ENCODE assay signal across 8 mouse cellular contexts in genomic region chr2:164389020-164389419, GRCm38 (mm10). TPM values are rescaled to one million over a fixed set of nuclear protein-coding genes. Genes with fewer than 3 reads are reported as not detected.
DNase-seq lines count a peak whose midpoint lies in the region; ATAC-seq and TF ChIP-seq lines count a peak whose summit lies in the region.

Slpi (minus strand) TSS chr2:164389095.

- H3K4me1 ChIP-seq in heart, embryonic 16.5 days (ENCODE audit: control insufficient read depth, insufficient read depth, low read length), result 0 out of 2 replicates have a peak, but pooled peaks cover 2% of the 10 kb centered on the region
- H3K4me1 ChIP-seq in limb, embryonic 13.5 days, result peaks cover 37% of the 10 kb centered on the region
- peaks cover 8% of the 10 kb centered on the region; the same call in 1 of the 2 replicates for H3K4me1 ChIP-seq in neural tube, embryonic 14.5 days (ENCODE audit: control insufficient read depth, insufficient read depth, low read length)

- 0 out of 2 replicates have a peak, but pooled peaks have one; percentile 29 for ATAC-seq in heart, embryonic 16.5 days (replicated peaks; ENCODE audit: extremely low read depth, insufficient read depth, low FRiP score)
- ATAC-seq in limb, embryonic 13.5 days (ENCODE audit: low FRiP score, low read depth), result peak; percentile 55
- ATAC-seq in neural tube, embryonic 14.5 days (ENCODE audit: low read depth), result peak; percentile 65

- no peaks in the 10 kb centered on the region for H3K9me3 ChIP-seq in heart, embryonic 16.5 days (replicated peaks; ENCODE audit: control insufficient read depth, low read length)
- 0 out of 2 replicates have a peak, but pooled peaks cover 3% of the 10 kb centered on the region for H3K9me3 ChIP-seq in limb, embryonic 13.5 days
- H3K9me3 ChIP-seq in neural tube, embryonic 14.5 days (ENCODE audit: control insufficient read depth, low read length), result no peaks in the 10 kb centered on the region

- no peaks in the 10 kb centered on the region for H3K36me3 ChIP-seq in heart, embryonic 16.5 days (ENCODE audit: control insufficient read depth, insufficient read depth)
- H3K36me3 ChIP-seq in limb, embryonic 13.5 days, result peaks cover 17% of the 10 kb centered on the region
- H3K36me3 ChIP-seq in neural tube, embryonic 14.5 days (ENCODE audit: control insufficient read depth, insufficient read depth, low read length), result no peaks in the 10 kb centered on the region

- intact Hi-C loops in gastrocnemius, adult 2 months (cut with DNase I), result loop anchor here (5.0 kb wide), 2 partner anchors 257 to 287 kb away; no protein-coding TSS in a partner anchor

- peaks cover 31% of the 10 kb centered on the region for H3K27me3 ChIP-seq in heart, embryonic 16.5 days (ENCODE audit: control insufficient read depth, insufficient read depth, low read length)
- H3K27me3 ChIP-seq in limb, embryonic 13.5 days, result peaks cover 38% of the 10 kb centered on the region
- H3K27me3 ChIP-seq in neural tube, embryonic 14.5 days (ENCODE audit: control insufficient read depth, insufficient read depth, low read length), result no peaks in the 10 kb centered on the region

- peak within 1 kb of the TSS; percentile 75 for H3K4me2 ChIP-seq in heart, embryonic 16.5 days (ENCODE audit: low read depth, low read length)
- H3K4me2 ChIP-seq in limb, embryonic 13.5 days (replicated peaks), result peak within 1 kb of the TSS; percentile 72
- H3K4me2 ChIP-seq in neural tube, embryonic 14.5 days (ENCODE audit: low read depth, low read length), result peak within 1 kb of the TSS; percentile 66

- no peak for TF ChIP-seq CTCF in gastrocnemius, adult 2 months (IDR thresholded peaks at IDR 0.05)

- no peak for DNase-seq in gastrocnemius, adult 2 months
- DNase-seq in gastrocnemius, postnatal 25 days, result no peak
- peak; percentile 45 for DNase-seq in thymus, postnatal 4 days
- DNase-seq in thymus, adult 18-20 months, result no peak
- DNase-seq in MN1 (ENCODE audit: low spot score), result no peak

- 1% methylated on average over 17 of the region's 17 CpGs for WGBS in heart, embryonic 16.5 days
- under 1% methylated on average over 17 of the region's 17 CpGs for whole genome bisulfite sequencing in limb, embryonic 13.5 days
- 1% methylated on average over 17 of the region's 17 CpGs for WGBS in neural tube, embryonic 14.5 days

- peak within 1 kb of the TSS; percentile 70 for H3K4me3 ChIP-seq in gastrocnemius, adult 2 months
- H3K4me3 ChIP-seq in heart, embryonic 16.5 days (ENCODE audit: low read length), result peak within 1 kb of the TSS; percentile 55
- H3K4me3 ChIP-seq in limb, embryonic 13.5 days, result peak within 1 kb of the TSS; percentile 49
- peak within 1 kb of the TSS; percentile 35 for H3K4me3 ChIP-seq in neural tube, embryonic 14.5 days (ENCODE audit: low read depth, low read length)

- peak within 1 kb of the TSS; percentile 53 for H3K9ac ChIP-seq in heart, embryonic 16.5 days (ENCODE audit: low read length)
- peak within 1 kb of the TSS; percentile 65 for H3K9ac ChIP-seq in limb, embryonic 13.5 days
- H3K9ac ChIP-seq in neural tube, embryonic 14.5 days (replicated peaks; ENCODE audit: low read depth, low read length), result peak within 1 kb of the TSS; percentile 52

- no peak within 1 kb of the TSS for H3K27ac ChIP-seq in gastrocnemius, adult 2 months
- H3K27ac ChIP-seq in heart, embryonic 16.5 days (ENCODE audit: low read length), result 0 out of 2 replicates have a peak within 1 kb of the TSS, but pooled peaks have one; percentile 14
- peak within 1 kb of the TSS; percentile 88 for H3K27ac ChIP-seq in limb, embryonic 13.5 days
- peak within 1 kb of the TSS; percentile 57; the same call in 1 of the 2 replicates for H3K27ac ChIP-seq in neural tube, embryonic 14.5 days (ENCODE audit: low read depth, low read length)

RNA-seq across cellular contexts. Expression of gene Slpi, which starts in this region (rescaled TPM):
- under 1 TPM in 1 of 2 experiments, not detected in 1; 0.45 TPM for total RNA-seq in gastrocnemius, adult 2 months (2021)
- not detected for total RNA-seq in gastrocnemius, postnatal 25 days (2021)
- 0.60 and 1.4 TPM in 2 replicates for polyA plus RNA-seq in heart, embryonic 16.5 days (2015; fragmentation: Nextera tagmentation; extraction: Ambion mirVana)
- 3.2 and 3.8 TPM in 2 replicates for polyA plus RNA-seq in limb, embryonic 13.5 days (2015; fragmentation: Nextera tagmentation; extraction: Ambion mirVana)
- polyA plus RNA-seq in neural tube, embryonic 14.5 days (2014; fragmentation: Nextera tagmentation; extraction: Ambion mirVana), result not detected in 2 replicates

Comparison
In these comparisons a context has a peak if more than half of its experiments do, and no peak if none do; other contexts are left out.
1. Peak in ATAC-seq, H3K4me3 ChIP-seq, H3K27ac ChIP-seq, H3K9ac ChIP-seq and H3K4me2 ChIP-seq in neural tube, embryonic 14.5 days; RNA of the gene not detected or under 1 TPM.